ENCODE assay signal across 17 mouse cellular contexts in the genomic region with DNA sequence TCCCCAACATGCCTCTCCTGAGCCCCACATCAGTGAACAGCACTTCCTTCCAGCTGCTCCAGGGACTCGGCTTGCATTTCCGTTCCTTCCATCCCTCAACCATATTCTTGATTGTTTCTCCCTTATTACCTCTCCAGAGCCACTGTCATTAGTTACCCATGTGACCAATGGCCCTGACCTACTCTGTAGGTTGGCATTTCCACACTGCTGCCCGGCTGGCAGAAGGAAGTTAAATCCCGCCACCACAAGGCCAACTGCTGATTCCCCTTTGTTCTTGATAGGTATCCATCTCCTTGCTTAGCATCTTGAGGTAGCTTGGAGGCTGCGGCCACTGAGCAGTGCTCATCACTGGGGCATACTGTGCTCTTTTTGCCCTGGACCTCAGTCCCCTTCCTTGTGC.
A peak's percentile ranks its signal among the peaks of the same experiment; 100 is the strongest.
DNase-seq lines count a peak whose midpoint lies in the region; ATAC-seq and TF ChIP-seq lines count a peak whose summit lies in the region.
"Had no signal": no experiment of that assay in that cellular context is flagged by ENCODE, and none has a peak within 500 bp of the region (broad histone marks: within the 10 kb centered on the region; RNA-seq: fewer than 3 reads in every experiment).

No protein-coding gene starts in this region.

- no peak for TF ChIP-seq CTCF in hindbrain, postnatal 0 days (IDR thresholded peaks at IDR 0.05; ENCODE audit: low read depth)

- 0 out of 2 replicates have a peak, but pooled peaks cover 4% of the 10 kb centered on the region for H3K4me1 ChIP-seq in hindbrain, postnatal 0 days (ENCODE audit: insufficient read depth, low read length)
- no peaks in the 10 kb centered on the region for H3K4me1 ChIP-seq in hindbrain, embryonic 11.5 days (replicated peaks; ENCODE audit: control insufficient read depth, insufficient read depth, low read length)
- H3K4me1 ChIP-seq: forebrain, embryonic 13.5 days; forebrain, embryonic 15.5 days had no signal

- H3K27me3 ChIP-seq in hindbrain, postnatal 0 days (ENCODE audit: insufficient read depth, low read length) = no peaks in the 10 kb centered on the region
- H3K27me3 ChIP-seq in hindbrain, embryonic 11.5 days (ENCODE audit: control insufficient read depth, insufficient read depth, low read length) = no peaks in the 10 kb centered on the region
- H3K27me3 ChIP-seq: forebrain, embryonic 13.5 days; forebrain, embryonic 15.5 days had no signal

- no peak overlapping the region for H3K4me3 ChIP-seq in hindbrain, postnatal 0 days (ENCODE audit: low read length)
- H3K4me3 ChIP-seq in hindbrain, embryonic 11.5 days (ENCODE audit: low read depth, low read length) = no peak overlapping the region
- H3K4me3 ChIP-seq: embryonic facial prominence, embryonic 10.5 days; embryonic facial prominence, embryonic 12.5 days; forebrain, embryonic 13.5 days; forebrain, embryonic 15.5 days had no signal

- no peaks in the 10 kb centered on the region for H3K36me3 ChIP-seq in hindbrain, postnatal 0 days (ENCODE audit: insufficient read depth, low read length)
- no peaks in the 10 kb centered on the region for H3K36me3 ChIP-seq in hindbrain, embryonic 11.5 days (ENCODE audit: control insufficient read depth, insufficient read depth, low read length)
- H3K36me3 ChIP-seq: embryonic facial prominence, embryonic 10.5 days; embryonic facial prominence, embryonic 12.5 days; forebrain, embryonic 15.5 days had no signal

- H3K27ac ChIP-seq in hindbrain, postnatal 0 days = peak overlapping the region; percentile 15; the same call in 1 of the 2 replicates
- no peak overlapping the region for H3K27ac ChIP-seq in hindbrain, embryonic 11.5 days (ENCODE audit: low read depth, low read length)
- H3K27ac ChIP-seq: embryonic facial prominence, embryonic 10.5 days; embryonic facial prominence, embryonic 12.5 days; forebrain, embryonic 13.5 days; forebrain, embryonic 15.5 days had no signal

- no peak overlapping the region for H3K4me2 ChIP-seq in hindbrain, postnatal 0 days (ENCODE audit: low read depth, low read length)
- H3K4me2 ChIP-seq in hindbrain, embryonic 11.5 days (replicated peaks; ENCODE audit: low read depth, low read length) = no peak overlapping the region
- H3K4me2 ChIP-seq: embryonic facial prominence, embryonic 12.5 days; forebrain, embryonic 13.5 days; forebrain, embryonic 15.5 days had no signal

- intact Hi-C loops in gastrocnemius, postnatal 14 days (cut with DNase I; ENCODE audit: low total_unique reads) = no loop called here

- ATAC-seq in hindbrain, postnatal 0 days = no peak
- ATAC-seq in hindbrain, embryonic 11.5 days (ENCODE audit: low FRiP score) = no peak
- ATAC-seq: forebrain, embryonic 13.5 days; forebrain, embryonic 15.5 days had no signal

- no peaks in the 10 kb centered on the region for H3K9me3 ChIP-seq in hindbrain, postnatal 0 days (ENCODE audit: low read length)
- H3K9me3 ChIP-seq in hindbrain, embryonic 11.5 days (ENCODE audit: control insufficient read depth, low read length) = no peaks in the 10 kb centered on the region
- H3K9me3 ChIP-seq: embryonic facial prominence, embryonic 10.5 days; embryonic facial prominence, embryonic 12.5 days; forebrain, embryonic 13.5 days; forebrain, embryonic 15.5 days had no signal

- peak; percentile 51 for DNase-seq in adrenal gland, adult 2 months
- no peak for DNase-seq in adrenal gland, postnatal 4 days (ENCODE audit: low spot score in 2 of 2)
- no peak for DNase-seq in hindbrain, postnatal 0 days (ENCODE audit: low spot score)
- no peak for DNase-seq in hindbrain, embryonic 11.5 days (ENCODE audit: low spot score)
- DNase-seq in adrenal gland, postnatal 14 days = peak; percentile 45
- DNase-seq in kidney, adult 8-10 months = no peak
- no peak for DNase-seq in gastrocnemius, postnatal 14 days
- DNase-seq: cerebellum, adult 11-12 months; cerebellum, adult 2 months; cerebellum, adult 9-10 months; cerebellum, postnatal 10 days; cerebellum, postnatal 25 days; forebrain, postnatal 0 days had no signal

- no peak overlapping the region for H3K9ac ChIP-seq in hindbrain, postnatal 0 days (replicated peaks; ENCODE audit: low read length)
- no peak overlapping the region for H3K9ac ChIP-seq in hindbrain, embryonic 11.5 days (ENCODE audit: low read depth, low read length)
- H3K9ac ChIP-seq: embryonic facial prominence, embryonic 12.5 days; forebrain, embryonic 13.5 days; forebrain, embryonic 15.5 days; forebrain, postnatal 0 days had no signal

- 84% methylated on average over 5 of the region's 5 CpGs for WGBS in hindbrain, postnatal 0 days
- WGBS in hindbrain, embryonic 11.5 days = 92% methylated on average over 5 of the region's 5 CpGs

Comparison
In these comparisons a context has a peak if more than half of its experiments do, and no peak if none do; other contexts are left out.
1. DNase-seq: peak in adrenal gland, adult 2 months (single experiment) and adrenal gland, postnatal 14 days (single experiment); none in adrenal gland, postnatal 4 days (0 of 2), hindbrain, postnatal 0 days (single experiment), hindbrain, embryonic 11.5 days (single experiment), kidney, adult 8-10 months (0 of 2) and gastrocnemius, postnatal 14 days (single experiment).